Mouse (Mus musculus) midbrain, postnatal 0 days (tissue): Measurements from ENCODE around the gene Men1. TPM values are rescaled to one million over a fixed set of nuclear protein-coding genes. Genes with fewer than 3 reads are reported as not detected.
A peak's percentile ranks its signal among the peaks of the same experiment; 100 is the strongest.

Experiments
- ATAC-seq: fragments of 200-750 bp; cut with Nextera tagmentation; 2 replicates; pipeline ENCODE4 v1.8.0; 2017; ENCODE audit warnings: moderate number of reproducible peaks, mild to moderate bottlenecking, moderate TSS enrichment, moderate library complexity; ENCODE audit not compliant: low FRiP score
- DNase-seq: peaks from one replicate; pipeline ENCODE4 v3.0.0-alpha.2; 2015; ENCODE audit warnings: low spot score
- H3K27ac ChIP-seq: fragments of 300-500 bp; sonication (generic); 2 replicates; pipeline ENCODE4 v1.5.1; 2014; ENCODE audit warnings: low read depth, mild to moderate bottlenecking, low read length, mixed read lengths
- H3K27me3 ChIP-seq: fragments of 300-500 bp; sonication (generic); 2 replicates; pipeline ENCODE4 v1.6.1; 2014; ENCODE audit warnings: low read length, control low read depth, mixed read lengths; ENCODE audit not compliant: insufficient read depth
- H3K36me3 ChIP-seq: fragments of 300-500 bp; sonication (generic); 2 replicates; pipeline ENCODE4 v1.6.1; 2014; ENCODE audit warnings: low read length, control low read depth, mixed read lengths; ENCODE audit not compliant: insufficient read depth
- H3K4me1 ChIP-seq: fragments of 300-500 bp; sonication (generic); 2 replicates; pipeline ENCODE4 v1.6.1; 2014; ENCODE audit warnings: mild to moderate bottlenecking, control low read depth, antibody characterized with exemption, low read length, mixed read lengths; ENCODE audit not compliant: insufficient read depth
- H3K4me2 ChIP-seq: fragments of 300-500 bp; sonication (generic); 2 replicates; pipeline ENCODE4 v1.6.1; 2014; ENCODE audit warnings: low read depth, mild to moderate bottlenecking, low read length, mixed read lengths; ENCODE audit not compliant: poor library complexity, severe bottlenecking
- H3K4me3 ChIP-seq: fragments of 300-500 bp; sonication (generic); 2 replicates; pipeline ENCODE4 v1.5.1; 2014; ENCODE audit warnings: low read depth, mild to moderate bottlenecking, low read length, moderate library complexity
- H3K9ac ChIP-seq: fragments of 300-500 bp; sonication (generic); replicated peaks from 2 replicates; pipeline ENCODE4 v1.6.1; 2014; ENCODE audit warnings: mild to moderate bottlenecking, low read length, moderate library complexity, mixed read lengths; ENCODE audit not compliant: poor library complexity, severe bottlenecking
- H3K9me3 ChIP-seq: fragments of 300-500 bp; sonication (generic); 2 replicates; pipeline ENCODE4 v1.6.1; 2016; ENCODE audit warnings: low read length, control low read depth
- CTCF ChIP-seq: IDR thresholded peaks from 2 replicates; pipeline ENCODE4 v1.5.1; 2016; ENCODE audit warnings: antibody characterized with exemption, mild to moderate bottlenecking
- WGBS: fragments of 180-500 bp; shearing (Covaris S2); extraction: QIAGEN DNeasy Blood & Tissue Kit; methylation state at CpG from one replicate; pipeline ENCODE4 v1.1.7; 2014; 5-methylcytosine and 5-hydroxymethylcytosine counted together
- polyA plus RNA-seq: library from polyadenylated mRNA; unstranded; fragments of >200 nt; fragmentation: Nextera tagmentation; extraction: Ambion mirVana; gene quantifications from 2 replicates; pipeline ENCODE4 v1.2.1, GENCODE M21; 2015
- total RNA-seq: library from RNA; depleted of rRNA; stranded (reverse); fragments of >200 nt; gene quantifications from 2 replicates; pipeline ENCODE4 v1.2.3, GENCODE M21; 2014; rRNA removed

Men1 gene
- total RNA-seq (59.6 and 85.6 TPM in 2 replicates), polyA plus RNA-seq (56.8 and 60.6 TPM in 2 replicates)

DNA sequence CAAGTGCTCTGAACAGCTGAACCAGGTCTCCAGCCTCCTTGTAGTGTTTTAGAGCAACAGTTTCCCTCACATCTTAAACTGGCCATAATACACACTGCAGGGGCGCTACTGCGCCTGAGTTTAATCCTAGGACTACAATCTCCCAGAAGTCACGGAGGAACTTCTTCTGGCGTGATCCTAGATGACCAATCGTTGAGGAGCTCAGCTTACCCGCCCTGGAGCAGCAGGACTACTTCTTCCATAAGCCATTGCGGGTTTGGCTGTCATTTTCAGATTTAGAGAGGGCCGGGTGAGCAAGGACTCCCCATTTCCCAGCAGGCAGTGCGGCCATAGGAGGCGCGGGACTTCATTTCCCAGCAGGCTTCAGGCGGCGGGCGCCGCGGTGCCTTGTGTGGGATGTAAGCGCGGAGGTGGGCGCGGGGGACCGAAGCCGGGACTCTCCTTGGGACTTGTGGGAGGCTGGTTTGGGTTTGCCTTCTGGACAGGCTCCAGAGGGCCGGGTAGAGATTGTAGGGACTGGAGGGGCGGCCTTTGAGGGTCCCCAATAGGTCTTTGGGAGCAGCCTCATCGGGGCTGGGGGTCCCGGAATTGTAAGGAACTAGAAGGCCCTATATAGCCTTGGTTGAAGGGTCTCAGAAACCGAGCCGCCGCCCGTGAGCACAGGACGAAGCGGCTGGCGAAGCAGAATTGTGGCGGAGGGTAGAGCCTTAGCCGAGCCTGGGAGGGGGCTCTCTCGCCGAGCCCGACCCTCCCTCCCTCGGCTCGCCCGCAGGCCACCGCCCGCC lies at the start of gene Men1:
TSS of gene Men1 (plus strand) at position 307 of the 785 bp plus-strand sequence.
- Histone ChIP-seq H3K27ac (peak within 1 kb of the TSS; percentile 77), H3K9me3 (no peaks in the 10 kb centered on the region), H3K4me3 (peak within 1 kb of the TSS; percentile 85), H3K36me3 (peaks cover 29% of the 10 kb centered on the region), H3K27me3 (no peaks in the 10 kb centered on the region), H3K4me2 (peak within 1 kb of the TSS; percentile 70), H3K4me1 (peaks cover 13% of the 10 kb centered on the region), H3K9ac (peak within 1 kb of the TSS; percentile 89)
- ATAC-seq (peak; percentile 94), DNase-seq (peak; percentile 99)
- WGBS, result under 1% methylated on average over 33 of the region's 43 CpGs
- peak; percentile 74 for TF ChIP-seq CTCF

DNA sequence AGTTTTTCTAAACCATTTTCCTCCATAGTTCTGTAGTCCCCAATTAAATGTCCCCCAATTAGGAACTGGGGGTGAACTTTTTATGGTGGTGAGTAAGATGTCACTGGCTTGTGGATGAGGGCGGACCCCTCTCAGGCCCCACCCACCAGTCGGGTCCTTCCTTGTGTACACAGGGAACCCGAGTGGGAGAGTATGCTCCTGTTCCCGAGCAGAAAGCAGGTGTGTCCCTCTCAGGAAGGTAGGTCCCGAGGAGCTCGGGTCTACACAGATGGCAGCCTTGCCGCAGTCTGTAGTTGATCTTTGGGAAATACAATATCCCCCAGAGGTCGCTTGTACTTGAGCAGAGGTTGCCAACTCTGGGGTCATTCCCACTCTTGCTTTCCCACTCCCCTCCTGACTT lies 49.6 kb upstream of the Men1 start:
- Histone ChIP-seq H3K27me3 (no peaks in the 10 kb centered on the region), H3K36me3 (peaks cover 43% of the 10 kb centered on the region), H3K4me1 (no peaks in the 10 kb centered on the region), H3K9ac (no peak overlapping the region), H3K9me3 (no peaks in the 10 kb centered on the region), H3K27ac (no peak overlapping the region), H3K4me2 (no peak overlapping the region), H3K4me3 (no peak overlapping the region)
- WGBS, result 85% methylated on average over 8 of the region's 8 CpGs
- DNase-seq, result no peak
- no peak for TF ChIP-seq CTCF
- ATAC-seq, result no peak

DNA sequence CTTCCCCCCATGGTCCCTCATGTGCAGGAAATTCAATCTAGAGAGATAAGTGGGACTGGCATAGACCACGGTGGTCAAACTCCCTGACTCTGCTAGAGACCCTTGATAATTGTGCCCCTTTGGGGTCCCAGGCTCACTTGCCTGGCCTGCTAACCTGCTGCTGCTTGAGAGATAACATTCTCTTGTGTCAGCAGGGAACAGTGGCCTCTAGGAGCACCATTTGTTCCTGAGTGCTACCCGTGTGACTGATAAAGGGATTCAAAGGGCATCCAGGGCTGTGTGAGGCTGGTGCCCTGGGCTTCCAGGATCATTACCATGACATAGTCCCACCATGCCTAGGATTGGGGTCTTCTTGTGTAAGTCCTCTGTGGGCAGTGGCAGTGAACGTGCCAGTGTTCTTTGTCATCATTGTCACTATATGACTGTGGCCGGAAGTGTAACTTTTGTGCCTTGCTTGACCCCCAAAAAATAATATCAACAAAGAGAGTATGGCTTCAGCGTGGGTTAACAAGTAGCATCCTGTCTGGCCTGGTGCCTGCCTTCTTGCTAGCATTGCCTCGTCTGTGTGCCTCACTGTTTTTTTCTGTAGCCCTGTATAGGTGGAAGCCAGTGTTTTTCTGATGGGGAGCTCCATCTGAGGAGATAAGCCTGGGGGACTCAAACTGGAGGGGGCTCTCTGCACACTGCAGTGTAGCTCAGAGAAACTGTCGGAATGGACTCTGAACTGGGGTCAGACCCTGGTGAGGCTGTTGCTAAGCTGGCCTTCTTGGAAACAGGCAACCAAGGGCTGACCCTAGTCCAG lies 48.9 kb upstream of the Men1 start:
- peaks cover 38% of the 10 kb centered on the region for H3K36me3 ChIP-seq
- no peak overlapping the region for H3K27ac ChIP-seq
- H3K4me3 ChIP-seq, result no peak overlapping the region
- no peaks in the 10 kb centered on the region for H3K9me3 ChIP-seq
- no peak for TF ChIP-seq CTCF
- H3K27me3 ChIP-seq, result no peaks in the 10 kb centered on the region
- H3K4me2 ChIP-seq, result no peak overlapping the region
- 75% methylated on average over 7 of the region's 7 CpGs for WGBS
- H3K4me1 ChIP-seq, result no peaks in the 10 kb centered on the region
- DNase-seq, result no peak
- no peak overlapping the region for H3K9ac ChIP-seq
- ATAC-seq, result no peak

DNA sequence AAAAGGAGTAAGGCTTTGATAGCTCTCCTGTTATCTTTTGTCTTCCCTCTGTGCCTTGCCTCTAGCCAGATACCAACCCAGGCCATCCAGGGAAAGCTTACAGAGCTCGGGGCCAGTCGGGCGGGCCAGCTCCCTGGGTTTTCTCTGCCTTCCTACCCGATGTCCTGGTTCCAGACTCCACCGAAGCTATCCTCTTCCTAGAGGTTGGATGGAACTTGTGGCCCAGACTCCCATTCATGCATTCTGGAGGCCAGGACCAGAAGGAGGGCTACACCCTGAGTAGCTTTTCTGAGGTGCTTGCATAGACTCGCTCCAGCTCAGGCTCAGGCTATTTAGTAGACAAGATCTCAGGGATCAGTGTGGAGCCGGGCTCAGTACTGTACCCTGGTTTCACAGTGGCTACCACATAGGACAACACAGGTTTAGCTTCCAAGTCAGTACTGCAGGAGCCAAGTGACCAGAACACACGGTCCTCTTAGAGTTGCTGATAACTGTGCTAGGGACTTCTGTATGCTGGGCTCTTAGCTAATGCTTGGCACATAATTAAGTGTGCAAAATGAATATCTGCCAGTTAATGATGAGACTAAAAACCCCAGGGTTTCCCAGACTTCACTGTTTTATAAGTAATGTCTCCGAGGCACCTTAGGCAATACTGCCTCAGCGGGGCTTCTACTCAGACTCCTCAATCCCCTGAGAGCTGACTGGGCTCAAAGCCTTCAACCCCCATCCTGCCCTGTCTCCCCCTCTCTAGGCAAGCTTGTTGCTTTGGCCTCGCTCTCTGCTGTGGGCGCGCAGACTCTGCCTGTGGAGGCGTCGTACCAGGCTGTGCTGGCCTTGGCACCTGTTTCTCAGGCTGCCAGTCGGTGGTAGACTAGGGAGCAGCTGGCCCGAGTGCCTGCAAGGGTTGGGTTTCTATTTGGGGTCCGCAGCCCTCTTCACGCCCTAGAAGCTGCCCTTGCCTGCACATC lies 48.1 kb upstream of the Men1 start:
- Histone ChIP-seq H3K9me3 (no peaks in the 10 kb centered on the region), H3K4me2 (no peak overlapping the region), H3K4me1 (no peaks in the 10 kb centered on the region), H3K27me3 (no peaks in the 10 kb centered on the region), H3K9ac (no peak overlapping the region), H3K27ac (no peak overlapping the region), H3K4me3 (no peak overlapping the region), H3K36me3 (peaks cover 29% of the 10 kb centered on the region)
- ATAC-seq, result no peak
- whole genome bisulfite sequencing, result 88% methylated on average over 19 of the region's 19 CpGs
- DNase-seq, result no peak
- no peak for TF ChIP-seq CTCF

DNA sequence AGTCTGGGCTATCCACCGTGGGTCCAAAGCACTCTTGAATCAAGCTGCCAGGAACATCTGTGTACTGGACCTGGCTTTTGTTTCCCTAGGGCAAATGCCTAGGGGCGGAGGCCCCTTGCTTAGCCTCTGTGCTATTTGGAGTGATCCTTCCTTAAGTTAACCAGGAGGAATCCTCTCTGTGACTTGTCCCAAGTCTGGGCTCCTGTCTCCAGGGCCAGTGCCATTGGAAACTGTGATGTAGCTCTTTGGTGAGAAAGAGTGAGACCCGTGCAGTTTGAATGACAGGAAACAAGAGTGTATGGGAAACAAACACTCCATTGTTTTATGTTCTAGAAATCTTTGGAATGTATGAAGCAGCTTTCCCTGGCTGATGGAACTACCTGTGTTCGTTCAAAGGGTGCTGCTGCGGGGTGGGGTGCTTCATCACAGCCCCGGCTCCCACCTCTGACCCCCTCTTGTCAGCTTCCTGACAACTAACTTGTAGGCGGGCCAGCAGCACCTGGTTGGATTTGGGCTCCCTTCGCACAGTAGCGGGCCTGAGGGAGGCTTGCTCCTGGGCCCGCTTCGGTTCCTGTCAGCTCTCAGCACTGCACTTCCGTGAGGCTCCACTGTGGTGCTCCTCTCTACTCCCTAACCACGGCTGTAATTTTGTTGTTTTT lies 46.4 kb upstream of the Men1 start:
- ATAC-seq, result no peak
- no peak for DNase-seq
- no peaks in the 10 kb centered on the region for H3K9me3 ChIP-seq
- 84% methylated on average over 13 of the region's 13 CpGs for WGBS
- no peaks in the 10 kb centered on the region for H3K27me3 ChIP-seq
- H3K36me3 ChIP-seq, result peaks cover 27% of the 10 kb centered on the region
- H3K4me3 ChIP-seq, result no peak overlapping the region
- no peak for TF ChIP-seq CTCF
- no peak overlapping the region for H3K27ac ChIP-seq
- no peak overlapping the region for H3K4me2 ChIP-seq
- no peaks in the 10 kb centered on the region for H3K4me1 ChIP-seq
- H3K9ac ChIP-seq, result no peak overlapping the region
